ENCODE assay signal across 9 mouse cellular contexts in the genomic region with DNA sequence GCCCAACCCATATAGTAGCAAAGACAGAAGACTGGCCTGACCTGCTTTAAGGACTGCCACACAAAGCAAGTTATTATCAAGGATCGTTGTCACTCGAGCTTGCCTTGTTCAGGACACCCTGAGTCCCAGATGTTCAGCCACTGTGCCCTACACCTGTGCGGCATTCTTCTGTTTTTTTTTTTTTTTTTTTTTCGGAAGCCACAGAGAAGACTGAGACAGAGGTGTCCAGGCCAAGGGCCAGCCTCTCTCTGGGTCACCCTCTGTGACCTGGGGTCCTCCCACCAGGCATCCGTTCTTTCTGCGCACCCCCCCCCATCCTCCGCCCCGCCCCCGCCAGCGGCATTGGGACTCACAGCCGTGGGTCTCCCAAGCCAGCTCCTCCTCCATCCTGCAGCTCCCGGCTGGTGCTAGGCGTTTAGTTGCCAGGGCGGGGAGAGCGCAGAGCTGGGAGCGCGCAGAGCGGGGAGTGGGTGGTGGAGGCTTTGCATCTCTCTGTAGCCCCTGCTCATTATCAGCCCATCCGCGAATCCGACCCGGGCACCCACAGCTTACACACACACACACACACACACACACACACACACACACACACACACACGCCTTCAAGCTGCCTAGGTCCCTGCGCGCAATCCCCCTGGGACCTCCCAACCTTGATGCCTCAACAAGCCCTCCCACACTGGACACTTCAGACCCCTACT. TPM values are rescaled to one million over a fixed set of nuclear protein-coding genes. Genes with fewer than 3 reads are reported as not detected.
A peak's percentile ranks its signal among the peaks of the same experiment; 100 is the strongest.
DNase-seq lines count a peak whose midpoint lies in the region; ATAC-seq lines count a peak whose summit lies in the region.
"Had no signal": no experiment of that assay in that cellular context is flagged by ENCODE, and none has a peak within 500 bp of the region (broad histone marks: within the 10 kb centered on the region; RNA-seq: fewer than 3 reads in every experiment).

Gene Ankdd1a (minus strand): TSS at position 387 of the 698 bp plus-strand sequence.

- no peaks in the 10 kb centered on the region for H3K36me3 ChIP-seq in liver, embryonic 11.5 days (ENCODE audit: control insufficient read depth, insufficient read depth, low read length)

- DNase-seq in liver, embryonic 11.5 days (ENCODE audit: low spot score) = no peak
- no peak for DNase-seq in liver
- peak; percentile 70 to 73 for DNase-seq in cerebellum, postnatal 14 days
- peak; percentile 45 for DNase-seq in frontal cortex, postnatal 14 days (ENCODE audit: low spot score in 2 of 2)
- peak; percentile 52 to 68 for DNase-seq in left cerebral cortex, postnatal 25 days (ENCODE audit: low spot score in 2 of 2)
- peak; percentile 59 for DNase-seq in retina, embryonic 14.5 days (ENCODE audit: low spot score)
- DNase-seq in thymus, adult 18-20 months = no peak
- no peak for DNase-seq in adrenal gland, adult 8-10 months

- 20% methylated on average over 25 of the region's 25 CpGs for WGBS in liver, embryonic 11.5 days

- H3K27me3 ChIP-seq in liver, embryonic 11.5 days (replicated peaks; ENCODE audit: control insufficient read depth, insufficient read depth, low read length) = peaks cover 7% of the 10 kb centered on the region; the same call in 1 of the 2 replicates

- no peak within 1 kb of the TSS for H3K9ac ChIP-seq in liver, embryonic 11.5 days (ENCODE audit: low read depth, low read length)

- intact Hi-C loops in left cerebral cortex, postnatal 25 days (cut with DNase I) = no loop called here

- H3K27ac ChIP-seq in liver, embryonic 11.5 days (ENCODE audit: low read depth, low read length) = no peak within 1 kb of the TSS

- H3K4me3 ChIP-seq in liver, embryonic 11.5 days (ENCODE audit: low read depth, low read length) = no peak within 1 kb of the TSS
- H3K4me3 ChIP-seq: myocyte had no signal

- peak within 1 kb of the TSS; percentile 48 for H3K4me2 ChIP-seq in liver, embryonic 11.5 days

- H3K4me1 ChIP-seq in liver, embryonic 11.5 days (replicated peaks; ENCODE audit: control insufficient read depth, insufficient read depth, low read length) = no peaks in the 10 kb centered on the region; the same call in 1 of the 2 replicates

- H3K9me3 ChIP-seq in liver, embryonic 11.5 days (ENCODE audit: control insufficient read depth, low read length) = no peaks in the 10 kb centered on the region

- no peak for ATAC-seq in liver, embryonic 11.5 days (replicated peaks; ENCODE audit: low FRiP score)

RNA-seq across cellular contexts. Expression of gene Ankdd1a, which starts in this region (rescaled TPM):
- not detected in 2 replicates for polyA plus RNA-seq in liver, embryonic 11.5 days (2014; fragmentation: Nextera tagmentation; extraction: Ambion mirVana)
- total RNA-seq in left cerebral cortex, postnatal 25 days (2021) = 1 to 10 TPM; 2.8 to 3.7 TPM
- total RNA-seq in adrenal gland, adult 8-10 months (2022) = 1 to 10 TPM; 3.5 to 6.0 (median 5.6) TPM

Comparison
In these comparisons a context has a peak if more than half of its experiments do, and no peak if none do; other contexts are left out.
1. DNase-seq: peak in cerebellum, postnatal 14 days (2 of 2), frontal cortex, postnatal 14 days (2 of 2), left cerebral cortex, postnatal 25 days (2 of 2) and retina, embryonic 14.5 days (single experiment); none in liver, embryonic 11.5 days (single experiment), liver (single experiment), thymus, adult 18-20 months (0 of 2) and adrenal gland, adult 8-10 months (single experiment).